Mouse (Mus musculus) heart, postnatal 4 days (tissue): ENCODE results near the gene Recql5. TPM values are rescaled to one million over a fixed set of nuclear protein-coding genes. Genes with fewer than 3 reads are reported as not detected.
A peak's percentile ranks its signal among the peaks of the same experiment; 100 is the strongest.
"Not testable (repeated sequence)": the region's sequence is repeated elsewhere in the genome, so short reads cannot be mapped to it uniquely, and the experiment has no call there.

Experiments
- DNase-seq: peaks from one replicate; pipeline ENCODE4 v3.0.0; 2021
- total RNA-seq, 2 experiments: library from RNA; stranded (reverse); gene quantifications; 2 replicates each; pipeline ENCODE4 v1.2.3; 2021

Gene Recql5
- total RNA-seq, 2 experiments from 2014 or later: 8.0 to 10.0 TPM

- DNase-seq: no peak
Observed at GRCm38 (mm10) chr11:115858354-115858753, 74.9 kb downstream of the Recql5 start, which contains the start of gene Myo15b. Gene Myo15b, plus strand, starts transcription at chr11:115858406.

GRCm38 (mm10) chr11:115857936-115858335 is 75.3 kb downstream of the Recql5 start:
- DNase-seq: peak; percentile 29

DNA sequence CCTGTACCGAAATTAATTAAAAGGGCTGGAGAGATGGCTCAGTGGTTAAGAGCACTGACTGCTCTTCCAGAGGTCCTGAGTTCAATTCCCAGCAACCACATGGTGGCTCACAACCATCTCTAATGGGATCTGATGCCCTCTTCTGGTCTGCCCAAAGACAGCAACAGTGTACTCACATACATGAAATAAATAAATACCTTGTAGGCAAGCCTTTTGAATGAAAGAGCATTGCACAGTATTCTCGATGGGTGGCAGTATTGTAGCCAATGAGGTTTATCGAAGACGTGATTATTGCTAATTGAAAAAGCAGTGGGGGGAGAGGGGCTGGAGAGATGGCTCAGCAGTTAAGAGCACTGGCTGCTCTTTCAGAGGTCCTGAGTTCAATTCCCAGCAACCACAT is 76.1 kb downstream of the Recql5 start:
- DNase-seq: not testable (repeated sequence)

DNA sequence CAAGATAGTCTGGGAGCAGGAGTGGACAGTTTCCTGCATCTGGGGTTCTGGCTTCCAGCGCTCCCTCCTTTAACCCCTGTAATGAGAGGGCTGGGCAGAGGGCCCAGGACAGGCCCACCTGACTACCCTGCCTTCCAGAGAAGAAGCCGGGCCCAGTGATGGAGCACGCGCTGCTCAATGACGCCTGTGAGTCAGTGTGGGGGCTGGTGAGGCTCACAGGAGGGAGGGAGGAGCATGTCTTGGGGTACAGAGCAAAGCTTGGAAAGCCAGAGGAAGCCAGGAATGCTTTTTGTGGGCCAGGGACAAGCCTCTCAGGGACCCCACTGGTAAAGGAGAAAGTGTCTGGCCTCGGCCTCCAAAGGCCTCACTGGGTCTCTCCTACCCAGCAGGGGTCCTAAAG is 78.6 kb downstream of the Recql5 start:
- no peak for DNase-seq

DNA sequence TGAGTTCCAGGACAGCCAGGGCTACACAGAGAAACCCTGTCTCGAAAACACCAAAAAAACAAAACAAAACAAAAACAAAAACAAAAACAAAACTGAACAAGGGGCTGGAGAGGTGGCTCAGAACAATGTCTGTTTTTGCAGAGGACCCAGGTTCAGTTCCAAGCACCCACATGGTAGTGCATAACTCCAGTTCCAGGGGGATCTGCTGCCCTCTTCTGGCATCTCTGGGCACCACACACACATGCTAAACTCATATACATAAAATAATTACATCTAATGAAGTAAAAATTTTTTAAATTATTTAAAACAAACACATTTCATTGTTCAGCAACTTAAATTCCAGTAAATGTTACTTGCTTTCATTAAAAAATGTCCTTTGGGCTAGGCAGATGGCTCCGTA is 87.5 kb downstream of the Recql5 start:
- DNase-seq: no peak

- no peak for DNase-seq
Observed at GRCm38 (mm10) chr11:115844240-115844639, 89.0 kb downstream of the Recql5 start.

- no peak for DNase-seq
Observed at GRCm38 (mm10) chr11:115843891-115844239, 89.4 kb downstream of the Recql5 start.

DNA sequence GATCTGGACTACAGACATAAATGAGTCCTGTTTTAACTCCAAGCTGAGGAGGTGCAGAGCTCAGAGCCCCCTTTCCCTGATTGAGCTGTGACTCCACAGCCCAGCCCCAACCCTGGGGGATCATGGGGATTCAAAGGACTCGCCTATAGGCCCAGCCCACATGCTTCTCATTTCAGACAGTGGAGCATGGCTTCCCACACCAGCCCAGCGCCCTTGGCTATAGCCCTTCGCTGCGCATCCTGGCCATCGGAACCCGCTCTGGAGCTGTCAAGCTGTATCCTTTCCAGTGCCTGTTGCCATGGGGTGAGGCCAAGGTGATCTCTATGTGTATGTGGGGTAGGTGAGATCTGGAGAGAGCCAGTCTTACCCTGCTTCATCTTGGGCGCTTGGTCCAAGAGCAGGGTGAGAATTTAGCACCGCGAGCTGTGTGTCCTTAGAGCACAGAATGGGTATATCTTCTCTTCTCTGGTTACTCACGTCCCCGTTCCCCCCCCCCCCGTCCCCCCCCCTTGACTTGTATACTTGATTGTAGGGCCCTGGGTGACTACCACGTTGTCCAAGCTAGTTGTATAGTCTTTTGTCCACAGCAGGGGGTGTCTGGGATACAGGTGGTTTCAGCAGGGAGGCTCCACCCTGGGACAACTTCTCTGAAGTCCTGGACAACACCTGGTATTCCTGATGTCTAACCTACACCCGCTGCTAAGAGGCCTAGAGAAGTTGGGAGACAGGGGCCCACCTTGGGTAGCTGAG is 90.0 kb downstream of the Recql5 start:
- no peak for DNase-seq

Other genes starting within 250 kb of the Recql5 start
- 100 to 1,000 TPM; 119 to 134 TPM for gene Grb2, start 224.9 kb downstream of the Recql5 start, total RNA-seq
- gene Tmem94, start 168.0 kb downstream of the Recql5 start, total RNA-seq: 100 to 1,000 TPM; 103 to 108 TPM
- 10 to 100 TPM; 51.7 to 58.8 TPM for gene Caskin2, start 119.8 kb downstream of the Recql5 start, total RNA-seq
- 10 to 100 TPM; 13.0 to 14.2 TPM for gene Tsen54, start 118.8 kb downstream of the Recql5 start, total RNA-seq
- gene Llgl2, start 109.4 kb downstream of the Recql5 start, total RNA-seq: 10 to 100 TPM; 20.0 to 21.2 TPM
- gene Myo15b, start 75.1 kb downstream of the Recql5 start, total RNA-seq: under 1 TPM; 0.16 to 0.19 TPM
- 10 to 100 TPM; 28.7 to 29.9 TPM for gene Smim5, start 33.5 kb downstream of the Recql5 start, total RNA-seq
- under 1 TPM in 1 of 2 experiments, not detected in 1; 0.27 TPM for gene Smim6, start 21.5 kb downstream of the Recql5 start, total RNA-seq
- gene Sap30bp, start 195 bp downstream of the Recql5 start, total RNA-seq: 10 to 100 TPM; 25.7 to 29.0 TPM
- gene Itgb4, start 41.2 kb upstream of the Recql5 start, total RNA-seq: 1 to 10 TPM; 5.0 to 5.4 TPM
- 10 to 100 TPM; 52.9 to 54.3 TPM for gene Galk1, start 79.2 kb upstream of the Recql5 start, total RNA-seq
- gene H3f3b, start 94.5 kb upstream of the Recql5 start, total RNA-seq: 100 to 1,000 TPM; 466 to 502 TPM
- 10 to 100 TPM; 22.3 to 25.0 TPM for gene Unk, start 96.8 kb upstream of the Recql5 start, total RNA-seq
- under 1 TPM; 0.88 to 0.95 TPM for gene Unc13d, start 144.5 kb upstream of the Recql5 start, total RNA-seq
- 100 to 1,000 TPM; 107 TPM for gene Wbp2, start 153.5 kb upstream of the Recql5 start, total RNA-seq
- gene Trim47, start 193.7 kb upstream of the Recql5 start, total RNA-seq: 10 to 100 TPM; 47.1 to 50.9 TPM
- gene Trim65, start 197.7 kb upstream of the Recql5 start, total RNA-seq: 1 to 10 TPM; 4.3 to 4.8 TPM
- 10 to 100 TPM; 52.5 to 55.3 TPM for gene Mrpl38, start 205.4 kb upstream of the Recql5 start, total RNA-seq
- gene Fbf1, start 234.7 kb upstream of the Recql5 start, total RNA-seq: 10 to 100 TPM; 20.2 to 21.5 TPM